Mouse (Mus musculus): ENCODE results near the gene Dync1i1. TPM values are rescaled to one million over a fixed set of nuclear protein-coding genes. Genes with fewer than 3 reads are reported as not detected.
A peak's percentile ranks its signal among the peaks of the same experiment; 100 is the strongest.

The Dync1i1 gene
- polyA plus RNA-seq, 1 experiment, result 3.9 TPM

DNA sequence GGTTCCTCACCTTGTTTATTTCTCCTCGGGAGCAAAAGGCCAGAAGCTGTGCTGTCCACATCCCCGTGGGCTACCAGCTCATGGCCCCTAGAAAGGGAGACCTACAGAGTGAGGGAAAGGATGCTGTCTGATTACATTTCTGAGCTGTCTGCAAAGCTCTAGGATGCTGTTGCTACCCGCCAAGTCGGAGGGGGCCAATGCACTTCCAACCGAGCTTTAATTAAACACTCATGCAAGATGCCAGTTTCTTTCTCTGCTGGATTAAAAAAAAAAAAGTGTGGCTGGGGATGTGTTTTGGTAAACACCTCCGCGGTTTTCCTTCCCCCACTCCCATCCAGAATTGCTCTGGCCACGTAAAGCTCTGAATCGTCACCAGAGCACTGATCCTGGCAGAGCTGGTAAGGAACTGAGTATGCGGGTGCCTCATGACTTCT lies 815 bp downstream of the Dync1i1 start:
- Histone ChIP-seq H3K27me3 (ENCODE audit: control insufficient read depth, insufficient read depth, insufficient read length) (peaks cover 5% of the 10 kb centered on the region), H3K79me2 (ENCODE audit: control insufficient read depth, insufficient read depth) (no peaks in the 10 kb centered on the region), H3K4me3 (peak overlapping the region; percentile 2), H3ac (ENCODE audit: control insufficient read depth, insufficient read length) (no peak overlapping the region), H3K4me2 (ENCODE audit: low read depth) (peak overlapping the region; percentile 55), H3K36me3 (ENCODE audit: control insufficient read depth, insufficient read depth) (no peaks in the 10 kb centered on the region)
- TF ChIP-seq E2F4 (IDR thresholded peaks at IDR 0.05; ENCODE audit: insufficient read depth) (no peak), MAX (IDR thresholded peaks at IDR 0.05; ENCODE audit: low read depth) (no peak), REST (IDR thresholded peaks at IDR 0.05; ENCODE audit: insufficient read depth, insufficient read length) (no peak), TCF3 (IDR thresholded peaks at IDR 0.05; ENCODE audit: insufficient read length, low read depth) (no peak), SRF (IDR thresholded peaks at IDR 0.05; ENCODE audit: control insufficient read depth, insufficient read length, low read depth) (no peak), MYOG (IDR thresholded peaks at IDR 0.05; ENCODE audit: control insufficient read depth in 1 of 3, insufficient read depth in 1 of 3, insufficient read length in 2 of 3, low read depth in 2 of 3) (no peak), MYOD1 (IDR thresholded peaks at IDR 0.05; ENCODE audit: control insufficient read depth in 1 of 3, insufficient read length in 2 of 3, low read depth in 2 of 3) (no peak), CEBPB (IDR thresholded peaks at IDR 0.05; ENCODE audit: insufficient read depth, poor library complexity, severe bottlenecking) (no peak), POLR2A (IDR thresholded peaks at IDR 0.05; ENCODE audit: insufficient read length, low read depth) (no peak), TCF12 (IDR thresholded peaks at IDR 0.05; ENCODE audit: insufficient read depth, poor library complexity, severe bottlenecking) (no peak), POLR2AphosphoS2 (IDR thresholded peaks at IDR 0.05; ENCODE audit: insufficient read length, low read depth) (no peak), USF1 (IDR thresholded peaks at IDR 0.05; ENCODE audit: low read depth) (no peak)

DNA sequence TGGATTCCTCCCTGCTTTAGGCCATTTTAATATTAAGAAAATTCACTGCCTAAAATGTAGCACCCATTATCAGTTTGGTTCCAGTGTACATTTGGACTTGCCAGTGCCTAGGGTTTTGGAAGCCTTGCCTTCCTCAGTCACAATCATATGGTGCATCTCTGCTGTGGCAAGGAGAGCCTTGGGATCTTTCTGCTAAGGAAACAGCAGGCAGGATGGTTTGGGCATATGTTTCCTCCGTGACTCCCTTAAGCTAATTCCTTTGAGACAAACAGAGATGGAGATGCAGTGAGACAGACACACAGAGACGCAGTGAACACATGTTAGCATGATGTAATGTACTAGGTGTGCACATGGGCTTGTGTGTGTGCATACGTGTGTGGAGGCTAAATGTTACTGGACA lies 7.8 kb downstream of the Dync1i1 start:
- H3ac ChIP-seq (ENCODE audit: control insufficient read depth, insufficient read length), result no peak overlapping the region

GRCm38 (mm10) chr6:5734398-5734797 lies 9.0 kb downstream of the Dync1i1 start:
- TF ChIP-seq POLR2A (IDR thresholded peaks at IDR 0.05; ENCODE audit: insufficient read length, low read depth) (no peak), MAX (IDR thresholded peaks at IDR 0.05; ENCODE audit: low read depth) (no peak), POLR2AphosphoS2 (IDR thresholded peaks at IDR 0.05; ENCODE audit: insufficient read length, low read depth) (no peak), CEBPB (IDR thresholded peaks at IDR 0.05; ENCODE audit: insufficient read depth, poor library complexity, severe bottlenecking) (no peak), USF1 (IDR thresholded peaks at IDR 0.05; ENCODE audit: low read depth) (no peak), MYOD1 (IDR thresholded peaks at IDR 0.05; ENCODE audit: control insufficient read depth in 1 of 3, insufficient read length in 2 of 3, low read depth in 2 of 3) (no peak), SRF (IDR thresholded peaks at IDR 0.05; ENCODE audit: control insufficient read depth, insufficient read length, low read depth) (no peak), TCF3 (IDR thresholded peaks at IDR 0.05; ENCODE audit: insufficient read length, low read depth) (no peak), E2F4 (IDR thresholded peaks at IDR 0.05; ENCODE audit: insufficient read depth) (no peak), TCF12 (IDR thresholded peaks at IDR 0.05; ENCODE audit: insufficient read depth, poor library complexity, severe bottlenecking) (no peak), MYOG (IDR thresholded peaks at IDR 0.05; ENCODE audit: control insufficient read depth in 1 of 3, insufficient read depth in 1 of 3, insufficient read length in 2 of 3, low read depth in 2 of 3) (no peak), REST (IDR thresholded peaks at IDR 0.05; ENCODE audit: insufficient read depth, insufficient read length) (no peak)
- no peaks in the 10 kb centered on the region for H3K27me3 ChIP-seq (ENCODE audit: control insufficient read depth, insufficient read depth, insufficient read length)

More for the DNA sequence above, 7.8 kb downstream of the Dync1i1 start:
- Histone ChIP-seq H3K79me2 (ENCODE audit: control insufficient read depth, insufficient read depth) (no peaks in the 10 kb centered on the region), H3K27me3 (ENCODE audit: control insufficient read depth, insufficient read depth, insufficient read length) (no peaks in the 10 kb centered on the region), H3K36me3 (ENCODE audit: control insufficient read depth, insufficient read depth) (no peaks in the 10 kb centered on the region), H3K4me3 (no peak overlapping the region), H3K4me2 (ENCODE audit: low read depth) (no peak overlapping the region)
- no peak for TF ChIP-seq MYOD1 (IDR thresholded peaks at IDR 0.05; ENCODE audit: control insufficient read depth in 1 of 3, insufficient read length in 2 of 3, low read depth in 2 of 3)
- no peak for TF ChIP-seq CEBPB (IDR thresholded peaks at IDR 0.05; ENCODE audit: insufficient read depth, poor library complexity, severe bottlenecking)
- TF ChIP-seq MYOG (IDR thresholded peaks at IDR 0.05; ENCODE audit: control insufficient read depth in 1 of 3, insufficient read depth in 1 of 3, insufficient read length in 2 of 3, low read depth in 2 of 3), result no peak
- TF ChIP-seq POLR2AphosphoS2 (IDR thresholded peaks at IDR 0.05; ENCODE audit: insufficient read length, low read depth), result no peak
- TF ChIP-seq POLR2A (IDR thresholded peaks at IDR 0.05; ENCODE audit: insufficient read length, low read depth), result no peak
- TF ChIP-seq E2F4 (IDR thresholded peaks at IDR 0.05; ENCODE audit: insufficient read depth), result no peak
- no peak for TF ChIP-seq TCF3 (IDR thresholded peaks at IDR 0.05; ENCODE audit: insufficient read length, low read depth)
- TF ChIP-seq SRF (IDR thresholded peaks at IDR 0.05; ENCODE audit: control insufficient read depth, insufficient read length, low read depth), result no peak
- no peak for TF ChIP-seq USF1 (IDR thresholded peaks at IDR 0.05; ENCODE audit: low read depth)
- no peak for TF ChIP-seq REST (IDR thresholded peaks at IDR 0.05; ENCODE audit: insufficient read depth, insufficient read length)
- no peak for TF ChIP-seq TCF12 (IDR thresholded peaks at IDR 0.05; ENCODE audit: insufficient read depth, poor library complexity, severe bottlenecking)

DNA sequence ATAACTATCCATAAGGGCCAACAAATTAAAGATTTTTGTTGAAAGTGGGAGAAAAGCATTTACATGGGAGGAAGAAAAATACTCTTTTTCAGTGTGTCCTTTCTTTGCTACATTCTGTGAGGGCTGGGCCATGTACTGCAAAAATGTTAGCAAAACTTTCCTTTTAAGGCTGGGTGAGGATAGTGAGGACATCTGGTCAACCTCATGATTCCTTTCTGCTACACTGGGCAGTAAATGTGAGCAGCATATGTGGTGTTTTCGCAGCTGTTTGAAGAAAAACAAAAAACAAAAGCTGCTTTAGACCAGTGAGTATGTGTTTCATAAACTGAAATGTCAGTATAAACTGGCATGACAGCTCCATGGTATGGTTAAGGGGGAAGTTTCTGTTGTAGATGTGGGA lies 9.4 kb downstream of the Dync1i1 start:
- H3K36me3 ChIP-seq (ENCODE audit: control insufficient read depth, insufficient read depth), result no peaks in the 10 kb centered on the region
- H3ac ChIP-seq (ENCODE audit: control insufficient read depth, insufficient read length), result no peak overlapping the region
- no peaks in the 10 kb centered on the region for H3K79me2 ChIP-seq (ENCODE audit: control insufficient read depth, insufficient read depth)
- H3K4me3 ChIP-seq, result no peak overlapping the region
- H3K4me2 ChIP-seq (ENCODE audit: low read depth), result no peak overlapping the region
- no peaks in the 10 kb centered on the region for H3K27me3 ChIP-seq (ENCODE audit: control insufficient read depth, insufficient read depth, insufficient read length)
- TF ChIP-seq MYOG (IDR thresholded peaks at IDR 0.05; ENCODE audit: control insufficient read depth in 1 of 3, insufficient read depth in 1 of 3, insufficient read length in 2 of 3, low read depth in 2 of 3) (no peak), SRF (IDR thresholded peaks at IDR 0.05; ENCODE audit: control insufficient read depth, insufficient read length, low read depth) (peak; percentile 58)

More at GRCm38 (mm10) chr6:5734398-5734797, 9.0 kb downstream of the Dync1i1 start:
- Histone ChIP-seq H3ac (ENCODE audit: control insufficient read depth, insufficient read length) (no peak overlapping the region), H3K79me2 (ENCODE audit: control insufficient read depth, insufficient read depth) (no peaks in the 10 kb centered on the region), H3K4me2 (ENCODE audit: low read depth) (no peak overlapping the region), H3K4me3 (no peak overlapping the region), H3K36me3 (ENCODE audit: control insufficient read depth, insufficient read depth) (no peaks in the 10 kb centered on the region)

GRCm38 (mm10) chr6:5739711-5740110 lies 14.3 kb downstream of the Dync1i1 start:
- H3K79me2 ChIP-seq (ENCODE audit: control insufficient read depth, insufficient read depth), result no peaks in the 10 kb centered on the region

More at GRCm38 (mm10) chr6:5739711-5740110, 14.3 kb downstream of the Dync1i1 start:
- TF ChIP-seq MYOG (IDR thresholded peaks at IDR 0.05; ENCODE audit: control insufficient read depth in 1 of 3, insufficient read depth in 1 of 3, insufficient read length in 2 of 3, low read depth in 2 of 3), result no peak
- no peak for TF ChIP-seq TCF3 (IDR thresholded peaks at IDR 0.05; ENCODE audit: insufficient read length, low read depth)
- no peak for TF ChIP-seq POLR2AphosphoS2 (IDR thresholded peaks at IDR 0.05; ENCODE audit: insufficient read length, low read depth)
- no peak for TF ChIP-seq SRF (IDR thresholded peaks at IDR 0.05; ENCODE audit: control insufficient read depth, insufficient read length, low read depth)
- TF ChIP-seq USF1 (IDR thresholded peaks at IDR 0.05; ENCODE audit: low read depth), result no peak
- TF ChIP-seq TCF12 (IDR thresholded peaks at IDR 0.05; ENCODE audit: insufficient read depth, poor library complexity, severe bottlenecking), result no peak
- TF ChIP-seq MAX (IDR thresholded peaks at IDR 0.05; ENCODE audit: low read depth), result no peak
- TF ChIP-seq REST (IDR thresholded peaks at IDR 0.05; ENCODE audit: insufficient read depth, insufficient read length), result no peak
- TF ChIP-seq MYOD1 (IDR thresholded peaks at IDR 0.05; ENCODE audit: control insufficient read depth in 1 of 3, insufficient read length in 2 of 3, low read depth in 2 of 3), result no peak
- TF ChIP-seq CEBPB (IDR thresholded peaks at IDR 0.05; ENCODE audit: insufficient read depth, poor library complexity, severe bottlenecking), result no peak
- TF ChIP-seq POLR2A (IDR thresholded peaks at IDR 0.05; ENCODE audit: insufficient read length, low read depth), result no peak
- no peak for TF ChIP-seq E2F4 (IDR thresholded peaks at IDR 0.05; ENCODE audit: insufficient read depth)
- H3K4me3 ChIP-seq, result no peak overlapping the region
- H3K4me2 ChIP-seq (ENCODE audit: low read depth), result no peak overlapping the region
- H3K36me3 ChIP-seq (ENCODE audit: control insufficient read depth, insufficient read depth), result no peaks in the 10 kb centered on the region
- no peak overlapping the region for H3ac ChIP-seq (ENCODE audit: control insufficient read depth, insufficient read length)
- no peaks in the 10 kb centered on the region for H3K27me3 ChIP-seq (ENCODE audit: control insufficient read depth, insufficient read depth, insufficient read length)
